Mouse (Mus musculus): ENCODE measurements around the gene Avil. TPM values are rescaled to one million over a fixed set of nuclear protein-coding genes. Genes with fewer than 3 reads are reported as not detected.

Gene Avil
- polyA plus RNA-seq, 1 experiment = not detected

GRCm38 (mm10) chr10:127048608-127049394 lies 48.3 kb downstream of the Avil start:
- 4% methylated on average over 35 of the region's 35 CpGs for WGBS
- Histone ChIP-seq H3K4me3 (ENCODE audit: insufficient read depth, low read depth, low read length) (no peak overlapping the region), H3K27ac (ENCODE audit: insufficient read depth, low read depth, low read length) (no peak overlapping the region)

GRCm38 (mm10) chr10:127049395-127050118 lies 49.0 kb downstream of the Avil start:
- TF ChIP-seq CTCF (IDR thresholded peaks at IDR 0.05; ENCODE audit: insufficient read depth, low read depth, low read length) (no peak), POLR2A (IDR thresholded peaks at IDR 0.05; ENCODE audit: insufficient read depth, low read depth, low read length) (no peak)
- H3K4me3 ChIP-seq (ENCODE audit: insufficient read depth, low read depth, low read length) = no peak overlapping the region
- H3K4me1 ChIP-seq (ENCODE audit: control insufficient read depth, insufficient read depth, low read length) = peaks cover 13% of the 10 kb centered on the region
- H3K27ac ChIP-seq (ENCODE audit: insufficient read depth, low read depth, low read length) = no peak overlapping the region
- 4% methylated on average over 29 of the region's 29 CpGs for WGBS

More at GRCm38 (mm10) chr10:127048608-127049394, 48.3 kb downstream of the Avil start:
- TF ChIP-seq POLR2A (IDR thresholded peaks at IDR 0.05; ENCODE audit: insufficient read depth, low read depth, low read length) (no peak), CTCF (IDR thresholded peaks at IDR 0.05; ENCODE audit: insufficient read depth, low read depth, low read length) (no peak)
- peaks cover 13% of the 10 kb centered on the region for H3K4me1 ChIP-seq (ENCODE audit: control insufficient read depth, insufficient read depth, low read length)

- H3K4me3 ChIP-seq (ENCODE audit: insufficient read depth, low read depth, low read length) = no peak overlapping the region
- no peak overlapping the region for H3K27ac ChIP-seq (ENCODE audit: insufficient read depth, low read depth, low read length)
- WGBS = 22% methylated on average over 10 of the region's 10 CpGs
- TF ChIP-seq CTCF (IDR thresholded peaks at IDR 0.05; ENCODE audit: insufficient read depth, low read depth, low read length) (no peak), POLR2A (IDR thresholded peaks at IDR 0.05; ENCODE audit: insufficient read depth, low read depth, low read length) (no peak)
- H3K4me1 ChIP-seq (ENCODE audit: control insufficient read depth, insufficient read depth, low read length) = peaks cover 13% of the 10 kb centered on the region
Observed at GRCm38 (mm10) chr10:127050119-127050474, 49.6 kb downstream of the Avil start.

GRCm38 (mm10) chr10:127054646-127055045 lies 54.1 kb downstream of the Avil start:
- H3K4me1 ChIP-seq (ENCODE audit: control insufficient read depth, insufficient read depth, low read length) = peaks cover 12% of the 10 kb centered on the region
- TF ChIP-seq CTCF (IDR thresholded peaks at IDR 0.05; ENCODE audit: insufficient read depth, low read depth, low read length) (no peak), POLR2A (IDR thresholded peaks at IDR 0.05; ENCODE audit: insufficient read depth, low read depth, low read length) (no peak)
- H3K27ac ChIP-seq (ENCODE audit: insufficient read depth, low read depth, low read length) = no peak overlapping the region
- 79% methylated on average over 4 of the region's 4 CpGs for WGBS
- no peak overlapping the region for H3K4me3 ChIP-seq (ENCODE audit: insufficient read depth, low read depth, low read length)

GRCm38 (mm10) chr10:127055406-127055805 lies 54.9 kb downstream of the Avil start:
- Histone ChIP-seq H3K4me1 (ENCODE audit: control insufficient read depth, insufficient read depth, low read length) (peaks cover 14% of the 10 kb centered on the region), H3K4me3 (ENCODE audit: insufficient read depth, low read depth, low read length) (no peak overlapping the region), H3K27ac (ENCODE audit: insufficient read depth, low read depth, low read length) (no peak overlapping the region)
- WGBS = 90% methylated on average over 8 of the region's 8 CpGs
- TF ChIP-seq CTCF (IDR thresholded peaks at IDR 0.05; ENCODE audit: insufficient read depth, low read depth, low read length) (no peak), POLR2A (IDR thresholded peaks at IDR 0.05; ENCODE audit: insufficient read depth, low read depth, low read length) (no peak)

GRCm38 (mm10) chr10:127056490-127056889 lies 56.0 kb downstream of the Avil start:
- TF ChIP-seq CTCF (IDR thresholded peaks at IDR 0.05; ENCODE audit: insufficient read depth, low read depth, low read length) (no peak), POLR2A (IDR thresholded peaks at IDR 0.05; ENCODE audit: insufficient read depth, low read depth, low read length) (no peak)
- Histone ChIP-seq H3K4me1 (ENCODE audit: control insufficient read depth, insufficient read depth, low read length) (peaks cover 20% of the 10 kb centered on the region), H3K4me3 (ENCODE audit: insufficient read depth, low read depth, low read length) (no peak overlapping the region), H3K27ac (ENCODE audit: insufficient read depth, low read depth, low read length) (no peak overlapping the region)
- 89% methylated on average over 20 of the region's 20 CpGs for WGBS

- Histone ChIP-seq H3K4me1 (ENCODE audit: control insufficient read depth, insufficient read depth, low read length) (peaks cover 20% of the 10 kb centered on the region), H3K27ac (ENCODE audit: insufficient read depth, low read depth, low read length) (no peak overlapping the region)
- 2% methylated on average over 9 of the region's 9 CpGs for WGBS
Observed at GRCm38 (mm10) chr10:127058161-127058560, 57.7 kb downstream of the Avil start.

GRCm38 (mm10) chr10:127058708-127059107 lies 58.2 kb downstream of the Avil start:
- 2% methylated on average over 8 of the region's 8 CpGs for WGBS
- TF ChIP-seq POLR2A (IDR thresholded peaks at IDR 0.05; ENCODE audit: insufficient read depth, low read depth, low read length) = no peak
- TF ChIP-seq CTCF (IDR thresholded peaks at IDR 0.05; ENCODE audit: insufficient read depth, low read depth, low read length) = no peak
- peak overlapping the region; percentile 78 for H3K4me3 ChIP-seq (ENCODE audit: insufficient read depth, low read depth, low read length)
- H3K4me1 ChIP-seq (ENCODE audit: control insufficient read depth, insufficient read depth, low read length) = peaks cover 20% of the 10 kb centered on the region
- no peak overlapping the region for H3K27ac ChIP-seq (ENCODE audit: insufficient read depth, low read depth, low read length)

More at GRCm38 (mm10) chr10:127058161-127058560, 57.7 kb downstream of the Avil start:
- peak; percentile 94 for TF ChIP-seq CTCF (IDR thresholded peaks at IDR 0.05; ENCODE audit: insufficient read depth, low read depth, low read length)
- no peak for TF ChIP-seq POLR2A (IDR thresholded peaks at IDR 0.05; ENCODE audit: insufficient read depth, low read depth, low read length)
- peak overlapping the region; percentile 78 for H3K4me3 ChIP-seq (ENCODE audit: insufficient read depth, low read depth, low read length)

Data from olfactory bulb, adult 2 months (tissue).